ENCODE assay signal across 25 mouse cellular contexts in the genomic region with DNA sequence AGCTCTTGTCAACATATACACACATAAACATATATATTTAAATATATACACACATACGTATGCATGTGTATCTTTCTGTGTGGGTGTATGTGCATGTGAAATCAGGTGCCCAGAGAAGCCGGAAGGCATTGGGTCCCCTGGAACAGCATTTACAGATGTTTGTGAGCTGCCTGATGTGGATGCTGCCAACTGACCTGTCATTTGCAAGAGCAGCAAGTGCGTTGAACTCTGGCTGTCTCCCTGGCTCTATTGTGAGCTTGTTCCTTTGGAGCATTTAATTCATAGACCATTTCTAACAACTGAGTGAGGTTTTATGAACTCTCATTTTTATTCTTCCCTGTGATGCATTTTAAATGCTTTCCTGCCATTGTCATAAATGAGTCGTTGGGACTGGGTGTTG.
A peak's percentile ranks its signal among the peaks of the same experiment; 100 is the strongest.
DNase-seq lines count a peak whose midpoint lies in the region; ATAC-seq and TF ChIP-seq lines count a peak whose summit lies in the region.
"Had no signal": no experiment of that assay in that cellular context is flagged by ENCODE, and none has a peak within 500 bp of the region (broad histone marks: within the 10 kb centered on the region; RNA-seq: fewer than 3 reads in every experiment).

No protein-coding gene starts in this region.

- TF ChIP-seq RAD21 in MEL (IDR thresholded peaks at IDR 0.05; ENCODE audit: low read depth, low read length) = no peak

- WGBS in liver, embryonic 13.5 days (ENCODE audit: insufficient replicate concordance) = 85% methylated on average over 4 of the region's 4 CpGs
- 88% methylated on average over 4 of the region's 4 CpGs for WGBS in liver, postnatal 0 days (ENCODE audit: insufficient replicate concordance)

- no peak overlapping the region for H3K9ac ChIP-seq in MEL (ENCODE audit: control insufficient read depth, low read depth, low read length, poor library complexity, severe bottlenecking)
- peak overlapping the region; percentile 71 for H3K9ac ChIP-seq in liver, embryonic 13.5 days
- no peak overlapping the region for H3K9ac ChIP-seq in liver, postnatal 0 days (replicated peaks)
- H3K9ac ChIP-seq: embryonic facial prominence, embryonic 15.5 days; forebrain, embryonic 12.5 days; heart, embryonic 15.5 days; hindbrain, embryonic 14.5 days had no signal

- no peaks in the 10 kb centered on the region for H3K9me3 ChIP-seq in MEL (replicated peaks; ENCODE audit: insufficient read depth, low read length)
- no peaks in the 10 kb centered on the region for H3K9me3 ChIP-seq in liver, embryonic 13.5 days (replicated peaks)
- H3K9me3 ChIP-seq in liver, postnatal 0 days (ENCODE audit: low read length) = no peaks in the 10 kb centered on the region
- H3K9me3 ChIP-seq: embryonic facial prominence, embryonic 15.5 days; forebrain, embryonic 12.5 days; heart, embryonic 15.5 days; hindbrain, embryonic 10.5 days had no signal

- peak; percentile 86 for DNase-seq in heart, adult 11 months
- DNase-seq in heart, postnatal 25 days (ENCODE audit: low spot score) = no peak
- no peak for DNase-seq in MEL (ENCODE audit: low read depth, low spot score)
- no peak for DNase-seq in liver, embryonic 13.5 days
- no peak for DNase-seq in liver, postnatal 0 days
- DNase-seq in testis, postnatal 10 days (ENCODE audit: low spot score) = no peak
- DNase-seq: adrenal gland, adult 2 months; adrenal gland, postnatal 25 days; cerebellum, adult 11 months; cerebellum, adult 8-10 months; cerebellum, postnatal 14 days; embryo, embryonic 11 days; gastrocnemius, postnatal 10 days; heart, adult 2 months; heart, postnatal 14 days had no signal

- TF ChIP-seq EP300 in MEL (IDR thresholded peaks at IDR 0.05; ENCODE audit: low read depth in 1 of 2, low read length in 2 of 2) = no peak
- no peak for TF ChIP-seq EP300 in liver, postnatal 0 days (IDR thresholded peaks at IDR 0.05; ENCODE audit: low read depth)

- H3K4me2 ChIP-seq in liver, embryonic 13.5 days = peak overlapping the region; percentile 67
- H3K4me2 ChIP-seq in liver, postnatal 0 days (ENCODE audit: low read depth, low read length) = peak overlapping the region; percentile 44; the same call in 1 of the 2 replicates
- H3K4me2 ChIP-seq: embryonic facial prominence, embryonic 15.5 days; forebrain, embryonic 12.5 days; heart, embryonic 11.5 days; heart, embryonic 15.5 days; hindbrain, embryonic 14.5 days had no signal

- TF ChIP-seq CTCF in MEL (IDR thresholded peaks at IDR 0.05 in 2 of 3, conservative IDR thresholded peaks at IDR 0.05 in 1 of 3; ENCODE audit: control insufficient read depth in 1 of 3, insufficient read depth in 1 of 3, low read depth in 2 of 3, low read length in 3 of 3, poor library complexity in 1 of 3, severe bottlenecking in 1 of 3) = no peak
- no peak for TF ChIP-seq CTCF in liver, postnatal 0 days (IDR thresholded peaks at IDR 0.05; ENCODE audit: low read depth)

- intact Hi-C loops in heart, postnatal 25 days (cut with DNase I) = loop anchor here (2.0 kb wide), 1 partner anchor 24 kb away; no protein-coding TSS in a partner anchor

- no peak for TF ChIP-seq POLR2A in MEL (IDR thresholded peaks at IDR 0.05; ENCODE audit: control insufficient read depth in 1 of 2, insufficient read depth in 1 of 2, low read depth in 1 of 2, low read length in 2 of 2, poor library complexity in 1 of 2)

- peaks cover 29% of the 10 kb centered on the region for H3K79me2 ChIP-seq in MEL (ENCODE audit: control insufficient read depth, insufficient read depth, low read length, poor library complexity)

- H3K4me3 ChIP-seq in MEL (ENCODE audit: control insufficient read depth in 1 of 2, insufficient read depth in 1 of 2, low read depth in 2 of 2, low read length in 2 of 2) = no peak overlapping the region
- H3K4me3 ChIP-seq in liver, embryonic 13.5 days (replicated peaks) = no peak overlapping the region
- no peak overlapping the region for H3K4me3 ChIP-seq in liver, postnatal 0 days (ENCODE audit: low read depth, low read length)
- H3K4me3 ChIP-seq: embryonic facial prominence, embryonic 15.5 days; forebrain, embryonic 12.5 days; heart, adult 2 months; heart, embryonic 15.5 days; hindbrain, embryonic 10.5 days had no signal

- peaks cover 2 to 54% of the 10 kb centered on the region in 2 experiments; a peak in 3 of 4 replicates for H3K36me3 ChIP-seq in MEL (ENCODE audit: control insufficient read depth in 1 of 2, insufficient read depth in 2 of 2, low read length in 2 of 2)
- no peaks in the 10 kb centered on the region for H3K36me3 ChIP-seq in liver, embryonic 13.5 days
- H3K36me3 ChIP-seq in liver, postnatal 0 days (replicated peaks; ENCODE audit: insufficient read depth, low read length) = no peaks in the 10 kb centered on the region
- H3K36me3 ChIP-seq: embryonic facial prominence, embryonic 15.5 days; forebrain, embryonic 12.5 days; heart, embryonic 15.5 days; hindbrain, embryonic 10.5 days had no signal

- H3K4me1 ChIP-seq in MEL (ENCODE audit: control insufficient read depth in 1 of 2, insufficient read depth in 2 of 2, low read length in 2 of 2) = peaks cover 17 to 46% of the 10 kb centered on the region in 2 experiments
- peaks cover 80% of the 10 kb centered on the region for H3K4me1 ChIP-seq in liver, embryonic 13.5 days (replicated peaks)
- peaks cover 60% of the 10 kb centered on the region for H3K4me1 ChIP-seq in liver, postnatal 0 days (ENCODE audit: insufficient read depth)

- ATAC-seq in liver, embryonic 13.5 days (ENCODE audit: low read depth) = no peak
- no peak for ATAC-seq in liver, postnatal 0 days
- no peak for ATAC-seq in monocyte, adult 5-6 weeks (replicated peaks; ENCODE audit: insufficient number of reproducible peaks, low FRiP score, low TSS enrichment, poor library complexity, severe bottlenecking)
- ATAC-seq: activated CD4-positive, CD25-positive, alpha-beta regulatory T cell, adult 4 months; forebrain, embryonic 16.5 days; Patski had no signal

- H3K27ac ChIP-seq in MEL (ENCODE audit: control insufficient read depth, low read depth, low read length) = peak overlapping the region; percentile 4; the same call in 1 of the 2 replicates
- peak overlapping the region; percentile 99 for H3K27ac ChIP-seq in liver, embryonic 13.5 days
- H3K27ac ChIP-seq in liver, postnatal 0 days (ENCODE audit: low read depth) = no peak overlapping the region
- H3K27ac ChIP-seq: embryonic facial prominence, embryonic 15.5 days; forebrain, embryonic 12.5 days; heart, adult 2 months; heart, embryonic 15.5 days; hindbrain, embryonic 10.5 days; hindbrain, embryonic 14.5 days had no signal

- no peaks in the 10 kb centered on the region for H3K27me3 ChIP-seq in MEL (ENCODE audit: control insufficient read depth in 1 of 2, insufficient read depth in 2 of 2, low read length in 2 of 2)
- H3K27me3 ChIP-seq in liver, embryonic 13.5 days = no peaks in the 10 kb centered on the region
- no peaks in the 10 kb centered on the region for H3K27me3 ChIP-seq in liver, postnatal 0 days (ENCODE audit: insufficient read depth, low read length)
- H3K27me3 ChIP-seq: embryonic facial prominence, embryonic 15.5 days; forebrain, embryonic 12.5 days; heart, embryonic 15.5 days; Patski had no signal

TF ChIP-seq in MEL, 35 proteins besides CTCF, POLR2A, EP300 and RAD21:
- TF ChIP-seq SIN3A (IDR thresholded peaks at IDR 0.05; ENCODE audit: low read length) = no peak
- no peak for TF ChIP-seq NRF1 (IDR thresholded peaks at IDR 0.05; ENCODE audit: insufficient read depth, low read depth, low read length, poor library complexity, severe bottlenecking)
- no peak for TF ChIP-seq USF2 (IDR thresholded peaks at IDR 0.05; ENCODE audit: borderline replicate concordance in 1 of 2, insufficient read depth in 1 of 2, low read depth in 1 of 2, low read length in 2 of 2)
- no peak for TF ChIP-seq CHD2 (IDR thresholded peaks at IDR 0.05; ENCODE audit: low read length)
- TF ChIP-seq HCFC1 (IDR thresholded peaks at IDR 0.05; ENCODE audit: low read depth, low read length) = no peak
- no peak for TF ChIP-seq SMC3 (IDR thresholded peaks at IDR 0.05; ENCODE audit: low read depth, low read length)
- no peak for TF ChIP-seq NELFE (IDR thresholded peaks at IDR 0.05; ENCODE audit: low read depth, low read length)
- no peak for TF ChIP-seq MAZ (IDR thresholded peaks at IDR 0.05; ENCODE audit: low read depth, low read length)
- TF ChIP-seq MEF2A (IDR thresholded peaks at IDR 0.05; ENCODE audit: extremely low read depth, insufficient replicate concordance, low read depth, low read length, poor library complexity, severe bottlenecking) = no peak
- no peak for TF ChIP-seq CHD1 (IDR thresholded peaks at IDR 0.05; ENCODE audit: low read depth, low read length)
- no peak for TF ChIP-seq UBTF (IDR thresholded peaks at IDR 0.05; ENCODE audit: borderline replicate concordance, insufficient read depth, low read depth, low read length)
- no peak for TF ChIP-seq GATA1 (IDR thresholded peaks at IDR 0.05; ENCODE audit: low read depth, low read length)
- TF ChIP-seq JUND (IDR thresholded peaks at IDR 0.05; ENCODE audit: low read depth, low read length) = no peak
